Mouse (Mus musculus) testis, adult 2 months (tissue): Measurements from ENCODE around the gene Synj1.

ENCODE experiments used
- CTCF ChIP-seq: fragments of 200-500 bp; IDR thresholded peaks from 2 replicates; pipeline ENCODE4 v1.5.1; 2012; ENCODE audit warnings: low read depth, mild to moderate bottlenecking, inconsistent platforms, low read length, moderate library complexity; ENCODE audit not compliant: control insufficient read depth, insufficient read depth, insufficient replicate concordance
- POLR2A ChIP-seq: fragments of 200-500 bp; IDR thresholded peaks from 2 replicates; pipeline ENCODE4 v1.6.1; 2012; ENCODE audit warnings: low read depth, mild to moderate bottlenecking, inconsistent platforms, low read length, moderate library complexity; ENCODE audit not compliant: control insufficient read depth

DNA sequence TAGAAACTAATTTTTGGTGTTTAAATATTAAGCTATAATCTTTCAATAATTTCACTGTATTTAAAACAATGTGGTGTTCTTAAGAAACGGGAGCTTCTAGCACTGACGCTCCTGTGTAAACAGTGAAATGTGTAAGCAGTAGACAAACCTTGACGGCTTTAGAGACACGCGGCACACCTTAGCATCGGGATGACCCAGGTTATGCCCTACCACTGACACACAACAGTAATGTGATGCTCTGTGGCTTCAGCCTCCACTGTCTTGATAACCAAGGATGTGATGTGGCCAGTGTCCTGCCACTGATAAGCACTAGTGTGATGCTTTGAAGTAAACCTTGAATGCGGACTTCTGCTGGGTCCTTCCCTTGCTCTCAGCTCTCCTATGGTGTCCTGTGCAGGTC is 69.9 kb downstream of the Synj1 start:
- TF ChIP-seq CTCF (no peak), POLR2A (no peak)
